Mouse (Mus musculus) cortical plate, adult 2 months (tissue): Measurements from ENCODE around the gene Hist2h2be. TPM values are rescaled to one million over a fixed set of nuclear protein-coding genes. Genes with fewer than 3 reads are reported as not detected.
"Not testable (repeated sequence)": the region's sequence is repeated elsewhere in the genome, so short reads cannot be mapped to it uniquely, and the experiment has no call there.

Experiments used
- H3K27ac ChIP-seq: fragments of 200-500 bp; 2 replicates; pipeline ENCODE4 v1.5.1; 2012; ENCODE audit warnings: low read length, control low read depth, inconsistent platforms; ENCODE audit not compliant: insufficient read depth
- H3K4me1 ChIP-seq: fragments of 200-500 bp; 2 replicates; pipeline ENCODE4 v1.6.1; 2011; ENCODE audit warnings: low read length; ENCODE audit not compliant: control insufficient read depth, insufficient read depth
- H3K4me3 ChIP-seq: fragments of 200-500 bp; 2 replicates; pipeline ENCODE4 v1.5.1; 2011; ENCODE audit warnings: mild to moderate bottlenecking, low read length, control low read depth; ENCODE audit not compliant: insufficient read depth
- CTCF ChIP-seq: fragments of 200-500 bp; IDR thresholded peaks from 2 replicates; pipeline ENCODE4 v1.5.1; 2011; ENCODE audit warnings: mild to moderate bottlenecking, control low read depth, low read length; ENCODE audit not compliant: insufficient read depth; ENCODE audit errors: extremely low read depth
- POLR2A ChIP-seq: fragments of 200-500 bp; IDR thresholded peaks from 2 replicates; pipeline ENCODE4 v1.6.1; 2011; ENCODE audit warnings: mild to moderate bottlenecking, low read length, control low read depth; ENCODE audit not compliant: insufficient read depth; ENCODE audit errors: extremely low read depth
- polyA plus RNA-seq: library from polyadenylated mRNA; depleted of rRNA; stranded (reverse); fragments of >200 nt; gene quantifications from 2 replicates; pipeline ENCODE4 v1.2.3, GENCODE M21; 2012

Gene Hist2h2be
- polyA plus RNA-seq, 1 experiment = 7.7 TPM

DNA sequence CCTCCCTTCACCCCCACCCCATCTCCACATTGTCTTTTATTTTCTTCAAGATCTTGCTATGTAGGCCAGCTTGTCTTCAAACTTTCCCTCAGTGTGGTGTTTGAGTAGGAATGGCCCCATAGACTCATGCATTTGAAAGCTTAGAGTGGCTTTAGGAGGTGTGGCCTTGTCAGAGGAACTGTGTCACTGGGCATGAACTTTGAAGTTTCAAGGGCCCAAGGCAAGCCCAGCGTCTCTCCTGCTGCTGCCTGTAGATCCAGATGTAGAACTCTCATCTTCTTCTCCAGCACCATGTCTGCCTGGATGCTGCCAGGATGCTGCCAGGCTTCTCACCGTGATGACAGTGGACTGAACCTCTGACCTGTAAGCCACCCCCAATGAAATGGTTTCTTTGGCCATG is 7.9 kb downstream of the Hist2h2be start:
- H3K27ac ChIP-seq = no peak overlapping the region
- H3K4me1 ChIP-seq = no peaks in the 10 kb centered on the region
- H3K4me3 ChIP-seq = no peak overlapping the region
- TF ChIP-seq CTCF = no peak
- no peak for TF ChIP-seq POLR2A

DNA sequence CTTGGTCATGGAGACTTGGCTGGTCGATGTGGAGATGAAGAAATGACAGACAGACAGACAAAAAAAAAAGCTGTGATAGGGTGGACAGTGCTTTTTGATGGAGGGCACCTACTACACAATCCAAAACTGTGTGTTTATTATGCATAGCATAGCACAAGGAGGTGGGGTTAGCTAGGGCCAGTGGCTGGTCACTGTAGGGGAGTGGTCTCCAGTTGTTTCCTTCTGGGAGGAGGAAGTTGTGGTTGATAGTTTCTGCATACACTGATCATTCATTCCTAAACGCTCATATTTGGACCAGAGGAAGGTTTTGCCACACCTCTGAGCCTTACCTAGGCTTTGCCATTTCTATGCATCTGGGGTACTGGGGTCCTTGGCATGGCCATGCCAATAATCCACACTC is 9.5 kb downstream of the Hist2h2be start:
- H3K4me1 ChIP-seq = no peaks in the 10 kb centered on the region
- no peak overlapping the region for H3K27ac ChIP-seq
- H3K4me3 ChIP-seq = no peak overlapping the region
- TF ChIP-seq POLR2A = no peak
- no peak for TF ChIP-seq CTCF

- Histone ChIP-seq H3K4me1 (no peaks in the 10 kb centered on the region), H3K27ac (no peak overlapping the region), H3K4me3 (no peak overlapping the region)
These were observed 10.2 kb downstream of the Hist2h2be start for GRCm38 (mm10) chr3:96230910-96231757.

DNA sequence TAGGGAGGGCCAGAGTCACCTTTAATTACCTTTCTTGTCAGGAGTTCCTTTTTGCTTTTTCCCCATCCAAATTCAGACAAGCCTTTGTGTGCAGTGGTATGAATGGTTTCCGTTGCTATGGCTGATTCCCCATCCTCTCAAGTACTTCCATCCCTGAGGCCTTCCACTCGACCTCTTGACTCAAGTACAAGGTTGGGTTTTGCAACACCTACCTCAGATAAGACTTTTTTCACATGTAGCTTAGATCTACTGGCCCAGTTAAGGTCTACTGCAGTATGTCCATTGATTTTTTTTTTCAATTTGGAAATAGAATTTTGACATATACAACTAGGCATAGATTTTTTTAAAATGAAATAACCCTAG is 10.8 kb downstream of the Hist2h2be start:
- no peak for TF ChIP-seq POLR2A
- Histone ChIP-seq H3K27ac (no peak overlapping the region), H3K4me1 (no peaks in the 10 kb centered on the region), H3K4me3 (no peak overlapping the region)

More at GRCm38 (mm10) chr3:96230910-96231757, 10.2 kb downstream of the Hist2h2be start:
- TF ChIP-seq CTCF = no peak
- no peak for TF ChIP-seq POLR2A

- Histone ChIP-seq H3K4me3 (no peak overlapping the region), H3K4me1 (peaks cover 2% of the 10 kb centered on the region; the same call in 1 of the 2 replicates), H3K27ac (no peak overlapping the region)
- TF ChIP-seq CTCF (no peak), POLR2A (no peak)
These were observed 14.0 kb downstream of the Hist2h2be start for GRCm38 (mm10) chr3:96234914-96235313.

GRCm38 (mm10) chr3:96235836-96236235 is 14.9 kb downstream of the Hist2h2be start:
- H3K4me1 ChIP-seq = peaks cover 3% of the 10 kb centered on the region; the same call in 1 of the 2 replicates
- no peak for TF ChIP-seq POLR2A
- no peak for TF ChIP-seq CTCF
- H3K4me3 ChIP-seq = no peak overlapping the region
- no peak overlapping the region for H3K27ac ChIP-seq

DNA sequence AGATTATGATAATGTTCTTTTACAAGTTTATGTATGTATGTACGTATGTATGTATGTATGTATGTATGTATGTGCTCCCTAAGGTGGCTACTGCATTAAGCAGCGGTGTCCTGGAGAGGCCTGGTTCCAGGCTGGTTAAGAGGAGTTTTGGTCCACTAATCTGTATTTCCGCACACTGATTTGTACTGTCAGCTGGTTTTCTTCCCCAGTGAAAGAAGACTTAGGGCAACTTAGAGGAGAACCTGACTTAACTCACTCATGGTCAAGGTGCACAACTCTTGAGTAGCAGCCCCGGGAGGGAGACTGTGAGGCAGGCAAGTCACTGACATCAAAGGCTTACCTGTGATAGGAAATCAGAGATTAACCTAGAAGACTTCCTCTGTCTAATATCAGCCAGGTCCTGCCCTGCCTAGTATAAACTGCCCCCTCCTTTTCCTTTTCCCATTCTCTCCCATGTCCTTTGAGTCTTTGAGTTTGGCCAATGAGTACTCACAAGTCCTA is 16.0 kb downstream of the Hist2h2be start:
- TF ChIP-seq POLR2A (no peak), CTCF (no peak)
- H3K27ac ChIP-seq = no peak overlapping the region
- peaks cover 4% of the 10 kb centered on the region; the same call in 1 of the 2 replicates for H3K4me1 ChIP-seq
- no peak overlapping the region for H3K4me3 ChIP-seq

GRCm38 (mm10) chr3:96237335-96237903 is 16.5 kb downstream of the Hist2h2be start:
- no peak overlapping the region for H3K4me3 ChIP-seq
- no peak for TF ChIP-seq POLR2A
- no peak for TF ChIP-seq CTCF
- no peak overlapping the region for H3K27ac ChIP-seq
- H3K4me1 ChIP-seq = peaks cover 4% of the 10 kb centered on the region; the same call in 1 of the 2 replicates

DNA sequence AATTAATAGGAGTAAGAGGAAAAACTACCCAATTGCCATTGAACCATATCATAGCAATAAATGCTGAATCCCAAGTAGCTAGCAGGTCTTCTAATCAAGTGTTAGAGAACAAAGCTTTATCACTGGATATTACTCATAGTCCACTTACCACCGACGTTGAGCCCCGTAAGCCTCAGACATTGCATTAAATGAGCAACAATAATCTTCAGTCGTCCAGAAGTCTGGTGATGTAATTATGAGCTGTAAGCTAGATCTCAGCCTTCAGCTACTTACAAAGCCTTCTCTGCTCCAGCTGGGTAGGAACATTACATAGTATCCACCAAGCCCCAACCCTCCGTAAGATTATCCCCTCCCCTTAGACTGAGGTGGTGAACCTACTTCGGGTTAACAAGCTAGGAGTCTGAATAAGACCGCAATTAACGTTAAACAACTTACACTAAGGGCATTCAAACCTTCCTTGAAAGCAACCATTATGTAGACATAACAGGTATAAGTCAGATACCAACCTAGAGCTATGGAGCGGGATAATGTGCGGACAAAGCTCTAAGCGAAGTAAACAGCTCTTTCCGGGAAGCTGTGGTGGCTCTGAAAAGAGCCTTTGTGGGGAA is 17.1 kb downstream of the Hist2h2be start:
- peaks cover 4% of the 10 kb centered on the region; the same call in 1 of the 2 replicates for H3K4me1 ChIP-seq
- no peak overlapping the region for H3K4me3 ChIP-seq
- H3K27ac ChIP-seq = no peak overlapping the region
- TF ChIP-seq POLR2A (no peak), CTCF (no peak)

DNA sequence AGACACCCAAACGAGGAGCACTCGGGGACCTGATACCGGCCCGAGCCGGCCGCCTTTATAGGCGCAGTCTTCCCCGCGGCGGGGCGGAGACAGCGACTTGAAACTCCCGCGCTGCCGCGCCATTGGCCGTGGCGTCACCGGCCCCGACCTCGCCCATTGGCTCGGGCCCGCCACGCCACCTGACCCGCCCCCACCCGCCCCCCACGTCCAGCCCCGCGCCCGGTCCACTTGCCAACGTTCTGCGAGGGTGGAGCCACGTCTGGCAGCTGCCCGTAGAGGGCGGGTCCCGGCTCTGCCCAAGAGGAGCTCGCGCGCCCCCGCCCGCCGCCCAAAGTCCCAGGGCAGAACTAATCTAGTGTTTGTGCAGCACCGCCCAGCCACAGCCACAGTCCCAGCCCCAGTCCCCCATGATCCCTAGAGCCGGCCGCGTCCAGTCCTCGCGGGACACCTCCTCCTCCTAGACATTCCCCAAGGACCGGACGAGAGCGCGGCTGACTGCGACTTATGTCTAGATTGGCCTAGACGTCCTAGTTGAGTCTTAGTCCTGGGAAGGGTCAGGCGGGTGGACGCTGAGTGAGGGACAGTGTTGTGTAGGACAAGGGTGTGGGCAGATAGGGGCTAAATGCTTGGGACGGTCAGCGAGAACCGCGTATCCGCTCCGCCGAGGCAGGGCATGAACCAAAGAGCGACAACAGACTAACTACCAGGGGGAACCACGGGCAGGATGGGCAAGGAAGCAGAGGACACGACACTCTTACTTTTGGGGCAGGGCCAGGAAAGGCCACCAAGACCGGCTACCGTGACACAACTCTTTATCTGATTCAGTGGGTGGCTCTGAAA is 18.3 kb downstream of the Hist2h2be start, which contains the start of gene Hist2h3c2:
Hist2h3c2 (minus strand) TSS at position 174 of the 840 bp plus-strand sequence.
- Histone ChIP-seq H3K27ac (peak within 1 kb of the TSS; percentile 77; the same call in 1 of the 2 replicates), H3K4me3 (peak within 1 kb of the TSS; percentile 69)
- not testable (repeated sequence) for H3K4me1 ChIP-seq
